Mouse (Mus musculus): Measurements from ENCODE around the gene Sept9. TPM values are rescaled to one million over a fixed set of nuclear protein-coding genes. Genes with fewer than 3 reads are reported as not detected.

The Sept9 gene
- total RNA-seq, 4 experiments from 2014 or later = 68.1 to 76.4 (median 71.0) TPM

DNA sequence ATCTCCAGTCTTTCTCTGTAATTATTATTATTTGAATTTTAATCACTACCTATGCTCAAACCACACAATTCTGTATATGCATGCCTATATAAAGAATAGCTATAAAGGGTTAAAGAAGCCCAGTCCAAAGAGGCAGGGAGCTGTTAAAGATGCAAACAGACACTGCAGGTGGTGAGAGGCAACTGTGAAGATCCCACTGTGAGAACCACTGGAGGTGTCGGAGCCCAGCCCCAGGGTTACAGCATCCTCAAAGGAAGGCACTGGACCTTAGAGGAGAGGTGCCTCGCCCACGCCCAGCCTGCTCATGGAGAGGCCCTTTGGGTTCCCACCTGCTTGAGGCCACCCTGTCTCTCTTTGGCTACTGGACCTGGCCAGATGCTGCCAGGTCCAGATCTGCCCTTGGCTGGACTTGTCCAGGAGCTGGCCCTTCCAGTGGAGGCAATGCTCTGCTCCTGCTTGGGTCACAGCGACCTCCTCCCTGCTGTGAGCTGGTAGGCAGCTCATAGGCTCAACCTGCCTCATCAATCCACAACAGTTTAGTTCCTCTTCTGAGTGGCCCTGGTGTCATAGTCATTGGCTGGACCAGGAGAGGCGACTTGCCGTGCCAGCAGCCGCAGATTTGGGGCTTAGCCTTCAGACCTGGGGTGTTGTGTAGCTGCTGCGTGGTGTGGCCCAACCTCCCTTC lies 45.7 kb downstream of the Sept9 start:
- no peak for DNase-seq (ENCODE audit: low spot score in 2 of 2)

DNA sequence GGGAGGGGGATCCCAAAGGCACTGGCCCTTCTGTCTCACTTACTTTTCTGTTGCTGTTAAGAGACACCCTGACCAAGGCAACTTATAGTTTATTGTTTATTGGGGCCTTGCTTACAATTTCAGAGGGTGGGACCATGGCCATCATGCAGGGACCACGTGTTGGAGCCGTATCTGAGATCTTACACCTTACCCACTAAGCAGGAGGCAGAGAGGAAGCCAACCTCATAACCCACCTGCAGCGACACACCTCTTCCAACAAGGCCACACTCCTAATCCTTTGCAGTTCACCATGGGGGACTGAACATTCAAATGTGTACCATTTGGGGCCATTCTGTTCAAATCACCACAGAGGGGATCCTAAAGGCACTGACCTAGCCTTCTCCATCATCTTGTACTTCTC lies 46.4 kb downstream of the Sept9 start:
- no peak for DNase-seq (ENCODE audit: low spot score in 2 of 2)

DNA sequence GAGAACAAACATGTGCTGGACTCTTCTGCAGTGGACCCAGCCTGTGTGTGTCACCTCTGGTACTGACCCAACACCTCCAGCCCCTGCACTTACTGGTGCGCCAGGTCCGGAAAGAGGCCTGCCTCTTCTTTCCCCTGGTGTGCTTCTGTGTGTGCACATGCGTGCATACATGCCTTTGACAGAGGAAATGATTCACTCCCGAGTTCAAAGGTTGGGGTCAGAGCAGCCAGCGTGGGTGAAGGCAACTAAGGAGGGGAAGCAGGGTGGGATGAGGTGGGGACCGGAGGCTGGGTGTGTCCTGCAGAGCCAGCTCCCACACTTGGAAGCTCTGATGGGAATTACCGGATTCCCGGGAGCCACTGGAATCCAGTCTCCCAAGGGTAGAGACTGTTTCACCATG lies 46.8 kb downstream of the Sept9 start:
- no peak for DNase-seq (ENCODE audit: low spot score in 2 of 2)

DNA sequence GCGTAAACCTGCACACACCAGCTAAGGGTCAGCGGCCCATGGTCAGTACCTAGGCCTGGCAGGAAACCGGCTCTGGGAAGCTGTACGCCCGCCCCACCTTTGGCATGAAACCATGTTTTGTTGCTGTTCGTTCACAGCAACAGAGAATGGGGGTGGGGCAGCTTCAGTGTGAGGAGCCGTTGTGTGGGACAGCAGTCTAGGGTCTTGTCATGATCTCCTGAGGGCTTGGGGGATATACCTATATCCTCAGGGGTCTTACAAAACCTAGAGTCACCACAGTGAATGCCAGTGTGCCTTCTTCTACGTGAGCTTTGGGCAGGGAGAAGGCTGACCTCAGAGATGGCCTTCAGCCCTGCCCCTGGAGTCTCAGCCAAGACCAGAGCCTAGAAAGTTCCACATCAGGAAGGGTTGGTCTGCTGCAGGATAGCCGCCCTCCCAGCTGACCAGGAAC lies 47.5 kb downstream of the Sept9 start:
- no peak for DNase-seq (ENCODE audit: low spot score in 2 of 2)

DNA sequence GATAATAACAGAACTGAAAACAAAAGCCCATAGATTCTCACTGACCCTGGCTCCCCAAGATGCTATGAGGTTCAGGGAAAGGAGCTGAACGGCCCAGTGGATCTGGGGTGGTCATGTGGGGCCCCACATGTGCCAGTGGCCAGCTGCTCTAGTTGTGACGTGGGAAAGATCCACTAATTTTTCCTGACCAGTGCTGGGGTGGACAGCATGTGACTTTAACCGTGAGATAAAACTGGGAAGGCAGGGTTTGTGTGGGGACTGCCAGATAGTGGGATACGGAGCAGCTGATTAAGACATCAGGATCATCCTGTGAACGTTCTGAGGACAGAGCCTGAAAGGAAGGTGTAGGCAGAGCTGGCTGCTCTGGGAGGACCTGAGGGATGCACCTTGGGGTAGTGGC lies 48.1 kb downstream of the Sept9 start:
- no peak for DNase-seq (ENCODE audit: low spot score in 2 of 2)

DNA sequence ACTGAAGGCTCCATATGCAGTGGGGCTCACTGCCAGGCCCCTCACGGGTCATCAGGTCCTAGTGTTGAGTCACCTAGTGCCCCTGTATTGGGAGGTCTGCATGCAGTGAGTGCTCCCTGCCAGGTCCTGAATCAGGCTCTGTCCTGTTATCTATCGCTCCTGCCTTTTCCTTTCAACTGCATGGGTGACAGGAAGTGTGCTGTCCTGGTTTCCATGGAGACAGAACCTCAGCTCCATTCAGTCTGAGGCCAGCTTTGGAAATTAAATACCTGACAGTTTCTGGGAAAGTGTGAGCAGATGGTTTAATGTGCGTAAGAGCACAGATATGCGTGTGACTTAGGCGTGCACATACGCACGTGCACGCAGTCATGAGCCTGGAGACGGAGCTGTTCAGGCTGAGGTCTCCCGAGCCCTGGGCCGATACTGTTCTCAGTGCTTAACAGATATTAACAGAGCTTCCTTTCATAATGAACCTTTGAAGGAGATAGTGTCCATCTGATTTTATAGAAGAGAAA lies 49.3 kb downstream of the Sept9 start:
- DNase-seq (ENCODE audit: low spot score in 2 of 2) = peak in 1 of 2 experiments; percentile 64

DNA sequence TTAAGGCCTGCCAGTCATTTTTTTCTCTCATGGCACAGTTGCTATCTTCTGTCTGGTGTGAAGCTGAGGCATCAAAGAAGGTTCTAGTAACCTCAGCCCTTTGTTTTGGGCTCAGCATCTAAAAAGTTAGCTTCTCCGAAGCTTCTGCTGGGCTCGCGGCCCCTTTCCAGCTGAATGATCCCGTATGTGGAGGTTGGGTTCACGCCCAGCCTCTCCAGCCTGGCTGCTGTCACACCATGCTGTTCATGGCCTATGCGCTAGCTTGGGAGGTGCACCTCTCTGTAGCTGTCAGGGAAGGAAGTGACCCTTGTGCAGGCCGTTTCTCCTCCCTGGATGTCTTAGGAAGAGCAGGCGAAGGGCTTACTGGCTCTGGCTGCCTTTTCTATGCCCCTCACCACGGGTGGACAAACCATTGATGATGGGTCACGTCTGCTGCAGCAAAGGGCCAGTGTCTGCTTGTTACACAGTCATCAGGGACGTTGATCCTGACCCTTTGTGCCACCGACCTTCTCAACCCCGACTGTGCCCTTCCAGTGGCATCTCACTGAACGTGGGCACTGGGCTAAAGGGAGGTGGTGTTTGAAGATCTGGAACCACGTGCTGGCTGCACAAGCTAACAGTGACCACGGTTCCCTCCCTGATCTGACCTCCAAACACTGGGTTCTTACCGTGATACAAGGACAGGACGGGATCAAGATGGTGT lies 50.0 kb downstream of the Sept9 start:
- DNase-seq (ENCODE audit: low spot score in 2 of 2) = no peak

DNA sequence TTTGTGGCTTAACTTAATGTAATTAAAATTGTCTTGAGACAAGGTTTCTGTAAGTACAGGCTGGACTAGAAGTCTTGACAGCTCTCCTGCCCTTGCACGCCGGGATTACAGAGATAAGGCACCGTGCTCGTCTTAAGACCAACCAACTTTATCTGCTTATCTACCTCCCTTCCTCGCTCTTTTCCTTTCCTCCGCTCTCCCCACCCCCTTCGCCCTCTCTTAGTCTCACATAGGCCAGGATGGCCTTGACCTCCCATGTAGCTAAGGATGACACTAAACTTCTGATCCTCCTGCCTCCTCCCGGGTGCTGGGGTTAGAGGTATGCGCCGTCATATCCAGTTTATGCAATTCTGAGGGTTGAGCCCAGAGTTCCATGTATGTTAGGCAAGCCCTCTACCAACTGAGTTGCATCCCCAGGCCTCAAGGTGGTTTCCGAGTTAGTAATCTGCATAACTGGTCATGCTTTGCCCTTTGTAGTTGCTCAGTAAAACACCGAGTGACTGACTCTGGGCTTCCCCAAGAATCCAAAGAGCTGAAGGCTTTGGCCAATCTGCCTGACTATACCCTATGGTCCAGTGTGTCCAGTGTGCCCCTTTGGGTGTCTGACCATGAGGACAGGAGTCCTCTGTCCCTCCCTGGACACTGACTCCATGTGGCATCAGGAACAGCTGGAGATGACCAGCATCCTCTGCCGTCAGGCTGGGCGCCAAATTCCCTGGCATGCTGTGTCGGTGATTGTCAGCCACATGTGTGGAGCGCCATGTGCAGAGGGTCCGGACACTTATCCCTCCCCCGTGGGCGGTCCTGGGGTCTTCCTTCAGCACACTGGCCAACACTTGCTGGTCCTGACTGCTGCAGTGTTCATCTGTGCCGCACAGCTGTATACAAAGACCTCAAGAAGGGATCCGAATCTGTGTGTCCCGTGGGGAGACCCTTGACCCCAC lies 50.8 kb downstream of the Sept9 start:
- DNase-seq (ENCODE audit: low spot score in 2 of 2) = no peak

DNA sequence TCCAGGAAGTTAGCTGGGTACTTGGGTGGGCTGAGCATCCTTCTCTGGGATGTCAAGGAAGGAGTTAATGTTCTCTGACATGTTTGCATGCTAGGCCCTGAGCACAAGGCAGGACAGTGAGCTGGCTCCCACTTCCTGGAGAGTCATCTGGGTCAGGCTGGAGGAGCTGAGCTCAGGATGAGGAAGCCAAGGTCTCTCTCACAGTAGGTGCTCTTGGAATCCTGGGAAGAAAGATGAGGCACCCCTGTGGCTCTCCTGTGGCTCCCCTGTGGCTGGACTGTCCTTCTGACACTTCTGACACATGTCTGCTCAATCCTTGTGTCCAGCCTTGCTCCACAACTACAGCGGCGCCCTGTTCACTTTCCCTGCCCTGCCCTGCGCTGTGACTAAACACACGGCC lies 52.3 kb downstream of the Sept9 start:
- DNase-seq (ENCODE audit: low spot score in 2 of 2) = no peak

DNA sequence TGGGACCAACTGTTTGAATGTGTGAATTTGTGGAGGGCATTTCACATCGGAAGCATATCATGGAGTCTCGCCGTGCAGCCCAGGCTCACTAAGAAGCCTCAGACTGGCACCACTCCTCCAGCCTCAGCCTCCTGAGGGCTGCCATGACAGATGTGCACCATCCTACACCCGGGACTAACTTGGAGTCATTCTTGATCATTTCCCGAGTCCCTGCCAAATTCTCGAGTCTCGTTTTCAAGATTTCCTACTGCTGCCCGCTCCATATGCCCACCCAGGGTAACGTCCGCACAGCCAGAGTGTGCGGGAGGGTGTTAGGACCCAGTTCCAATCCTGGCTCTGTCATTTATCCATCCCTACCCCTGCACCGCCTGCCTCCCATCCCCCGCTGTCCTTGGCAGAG lies 53.4 kb downstream of the Sept9 start:
- peak in 1 of 2 experiments; percentile 75 for DNase-seq (ENCODE audit: low spot score in 2 of 2)

DNA sequence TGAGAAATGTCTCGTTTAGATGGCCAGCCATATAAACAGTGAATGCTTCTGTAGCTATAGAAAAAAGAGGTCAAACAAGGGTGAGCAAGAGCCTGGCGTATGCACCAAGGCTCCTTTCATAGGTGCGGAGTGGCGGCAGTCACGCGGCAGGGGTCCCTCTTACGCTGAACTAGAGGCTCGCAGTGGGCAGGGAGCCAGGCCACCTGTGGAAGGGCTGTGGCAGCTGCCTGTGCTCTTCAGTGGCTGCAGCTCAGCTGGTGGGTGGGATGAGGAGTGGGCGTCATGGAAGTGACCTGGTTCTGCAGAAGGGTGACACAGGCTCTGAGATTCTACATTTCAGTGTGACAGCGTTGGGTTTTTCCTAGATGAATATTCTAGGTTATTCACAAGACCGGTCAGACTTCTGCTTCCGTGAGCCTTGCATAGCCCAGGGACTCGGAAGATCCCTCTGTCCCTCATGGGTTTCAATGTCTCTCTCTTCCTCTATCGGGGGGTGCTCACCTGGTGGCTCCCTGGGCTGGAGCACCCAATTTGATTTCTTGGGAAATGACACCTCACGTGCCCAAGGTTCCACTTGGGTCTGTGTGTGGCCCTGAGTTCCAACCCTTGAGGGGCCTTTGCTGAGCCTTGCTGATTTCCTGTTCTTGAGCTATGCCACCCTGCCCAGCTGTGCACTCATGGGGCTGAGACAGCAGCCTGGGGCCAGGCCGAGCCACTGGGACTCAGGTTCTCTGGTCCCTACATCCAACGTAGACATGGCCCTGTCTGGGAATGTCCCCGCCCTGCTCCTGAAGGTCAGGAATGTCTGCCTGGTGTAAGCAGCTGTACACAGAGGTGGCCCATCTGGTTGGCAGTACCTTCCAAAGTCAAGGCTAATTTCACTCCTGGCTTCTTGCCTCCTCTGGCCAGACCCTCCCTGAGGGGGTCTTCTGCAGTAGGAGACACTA lies 55.0 kb downstream of the Sept9 start:
- DNase-seq (ENCODE audit: low spot score in 2 of 2) = no peak

DNA sequence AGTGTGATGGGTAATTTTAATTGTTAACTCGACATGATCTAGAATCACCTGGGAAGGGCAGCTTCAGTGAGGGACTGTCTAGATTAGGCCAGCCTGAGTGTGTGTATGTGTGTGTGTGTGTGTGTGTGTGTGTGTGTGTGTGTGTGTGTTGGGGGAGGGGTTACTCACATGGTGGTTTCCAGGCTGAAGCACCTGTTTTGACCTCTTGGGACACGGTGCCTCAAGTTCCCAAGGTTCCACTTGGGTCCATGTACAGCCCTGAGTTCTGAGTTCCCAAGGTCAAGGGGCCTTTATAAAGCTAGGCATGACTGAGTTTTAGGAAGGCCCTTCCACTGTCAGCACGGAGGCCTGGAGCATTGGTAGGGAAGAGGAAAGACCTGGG lies 55.6 kb downstream of the Sept9 start:
- DNase-seq (ENCODE audit: low spot score in 2 of 2) = no peak

DNA sequence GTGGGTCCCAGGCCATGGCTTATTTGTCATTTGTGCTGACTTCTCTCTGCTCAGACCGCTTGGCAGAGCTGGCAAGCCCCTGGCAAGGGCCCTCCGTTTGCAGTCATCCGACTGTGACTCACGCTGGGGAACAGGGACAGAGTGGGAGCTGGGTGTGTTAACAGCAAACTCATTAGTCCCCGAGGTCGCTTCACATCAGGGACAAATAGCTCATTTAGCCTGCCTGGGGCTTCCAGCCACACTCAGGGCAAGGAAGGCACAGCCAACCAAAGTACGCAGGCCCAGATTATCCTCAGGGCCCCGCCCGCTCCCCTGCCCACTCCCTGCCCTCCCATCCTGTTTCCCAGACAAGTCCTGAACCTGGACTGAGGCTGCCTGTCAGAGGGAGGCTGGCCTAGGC lies 56.6 kb downstream of the Sept9 start:
- DNase-seq (ENCODE audit: low spot score in 2 of 2) = peak in 1 of 2 experiments; percentile 38

DNA sequence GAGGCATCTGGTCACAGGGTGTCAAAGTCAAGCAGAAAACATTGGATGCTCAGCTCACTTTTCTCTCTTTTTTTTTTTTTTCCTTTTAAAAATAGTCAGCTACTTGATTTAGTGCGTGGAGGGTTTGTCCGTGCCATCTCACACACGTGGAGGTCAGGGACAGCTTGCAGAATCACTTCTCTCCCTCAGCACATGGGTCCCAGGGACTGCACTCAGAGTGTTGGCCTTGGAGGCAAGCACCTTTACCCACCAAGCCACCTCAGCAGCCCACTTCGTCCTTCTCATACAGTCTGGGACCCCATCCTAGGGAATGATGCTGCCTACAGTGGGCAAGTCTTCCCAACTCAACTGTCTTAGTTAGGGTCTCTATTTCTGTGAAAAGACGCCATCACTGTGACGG lies 57.4 kb downstream of the Sept9 start:
- no peak for DNase-seq (ENCODE audit: low spot score in 2 of 2)

DNA sequence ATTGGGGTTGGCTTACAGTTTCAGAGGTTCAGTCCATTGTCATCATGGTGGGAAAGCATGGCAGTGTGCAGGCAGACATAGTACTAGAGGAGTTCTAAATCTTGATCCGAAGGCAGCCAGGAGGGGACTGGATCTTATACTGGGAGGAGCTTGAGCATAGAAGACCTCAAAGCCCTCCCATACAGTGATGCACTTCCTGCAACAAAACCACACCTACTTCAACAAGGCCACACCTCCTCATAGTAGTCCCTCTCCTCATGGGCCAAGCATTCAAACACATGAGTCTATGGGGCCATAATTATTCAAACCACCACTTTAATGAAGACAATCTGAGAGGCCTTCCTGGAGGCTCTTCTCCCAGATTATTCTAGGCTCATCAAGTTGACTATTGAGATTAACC lies 57.8 kb downstream of the Sept9 start:
- DNase-seq (ENCODE audit: low spot score in 2 of 2) = no peak

DNA sequence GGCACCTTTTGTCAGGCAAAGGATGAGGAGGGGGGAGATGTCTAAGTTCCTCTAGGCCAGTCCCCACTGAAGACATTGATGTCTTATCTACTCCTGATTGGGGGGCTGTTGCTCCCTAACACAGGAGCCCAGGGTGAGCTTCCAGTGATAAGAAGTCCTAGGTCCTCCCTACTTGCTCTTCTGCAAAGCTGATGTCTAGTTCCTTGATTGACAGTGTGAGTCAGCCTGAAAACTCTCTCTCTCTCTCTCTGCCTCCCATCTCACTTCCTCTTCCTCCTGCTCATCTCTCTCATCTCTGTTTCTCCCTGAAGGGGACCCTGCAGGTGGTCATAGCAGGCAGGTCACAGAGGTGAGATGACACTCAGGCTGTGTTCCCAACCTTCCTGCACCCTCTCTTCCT lies 58.4 kb downstream of the Sept9 start:
- no peak for DNase-seq (ENCODE audit: low spot score in 2 of 2)

DNA sequence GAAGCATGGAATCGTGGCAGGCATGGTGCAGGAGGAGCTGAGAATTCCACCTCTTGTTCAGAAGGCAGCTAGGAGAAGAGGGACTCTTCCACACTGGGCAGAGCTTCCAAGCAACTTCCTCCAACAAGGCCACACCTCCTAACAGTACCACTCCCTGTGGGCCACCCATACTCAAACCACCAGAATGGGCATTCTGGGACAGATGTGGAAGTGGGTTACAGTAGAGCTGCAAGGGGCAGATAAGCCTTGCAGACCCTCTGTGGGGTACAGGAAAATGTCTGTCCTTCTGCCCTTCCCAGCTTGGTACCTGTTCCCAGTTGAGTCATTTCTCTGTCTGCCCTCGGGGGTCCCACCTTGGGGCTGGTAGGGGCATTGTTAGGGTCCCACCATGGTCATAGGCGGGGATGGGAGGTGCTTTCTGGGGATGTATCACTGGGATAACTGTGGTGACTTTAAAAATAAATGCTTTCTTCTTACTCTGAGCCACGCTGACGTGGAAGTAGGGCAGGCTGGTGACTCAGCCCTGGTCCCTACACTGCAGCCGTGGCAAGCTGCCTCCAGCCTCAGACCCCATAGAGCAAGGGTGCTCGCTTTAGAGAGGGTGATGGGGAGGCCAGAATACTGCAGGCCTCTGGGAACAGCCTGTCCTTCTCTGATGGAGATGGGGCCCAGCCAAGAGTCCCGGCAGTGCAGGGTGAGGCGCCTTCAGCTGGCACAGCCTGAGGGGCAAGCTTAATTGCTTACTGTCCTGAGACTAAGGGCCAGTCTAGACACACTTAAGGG lies 59.9 kb downstream of the Sept9 start:
- no peak for DNase-seq (ENCODE audit: low spot score in 2 of 2)

DNA sequence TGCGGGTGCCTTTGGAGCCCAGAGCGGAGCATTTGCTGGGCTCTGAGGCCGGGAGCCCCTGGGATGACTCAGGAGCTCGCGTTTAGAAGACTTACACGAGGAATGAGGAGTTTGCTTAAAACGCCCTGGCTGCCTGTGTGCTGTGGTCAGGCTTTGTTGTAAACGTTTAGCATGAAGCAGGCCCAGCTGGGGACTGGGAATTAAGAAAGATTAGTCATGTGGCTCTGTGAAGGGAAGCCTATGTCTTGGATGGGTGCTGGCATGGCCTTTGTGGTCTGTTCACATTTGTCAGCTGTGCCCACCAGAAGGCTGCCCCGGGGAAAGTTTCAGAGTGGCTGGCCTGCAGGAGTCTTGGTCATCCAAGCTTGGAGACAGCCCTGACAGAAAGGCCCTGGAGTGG lies 61.2 kb downstream of the Sept9 start:
- no peak for DNase-seq (ENCODE audit: low spot score in 2 of 2)

DNA sequence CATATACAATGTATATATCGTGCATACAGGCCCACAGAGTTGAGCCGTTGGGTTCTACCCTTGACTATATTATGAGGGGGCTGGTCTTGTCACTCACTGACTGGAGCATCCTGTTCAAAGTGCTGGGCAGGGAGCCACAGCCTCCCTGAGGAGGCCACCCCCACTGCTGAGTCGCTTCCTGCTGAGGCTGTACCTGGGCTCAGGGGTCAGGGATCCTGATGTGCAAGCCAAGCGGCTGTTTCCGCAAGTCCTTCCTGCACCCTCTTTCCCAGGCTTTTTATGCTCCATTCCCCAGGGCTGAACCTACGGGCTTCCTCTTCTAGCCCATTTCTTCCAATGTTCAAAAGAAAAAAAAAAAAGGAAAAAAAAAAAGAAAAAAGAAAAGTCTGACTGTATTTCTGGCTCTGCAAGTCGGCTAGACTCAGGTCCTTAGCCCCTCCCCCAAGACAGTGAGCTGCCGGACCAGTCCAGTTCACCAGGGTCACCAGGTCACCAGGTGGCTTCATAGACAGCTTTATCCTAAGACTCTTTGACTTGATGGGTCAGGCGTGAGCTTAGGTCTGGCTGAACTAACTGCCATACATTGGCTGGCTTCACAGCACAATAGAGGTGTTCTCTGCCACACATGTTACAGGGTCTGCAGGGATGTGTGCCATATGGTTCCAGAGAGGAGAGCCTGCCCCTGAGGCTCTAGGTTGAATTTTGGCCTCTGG lies 63.8 kb downstream of the Sept9 start:
- DNase-seq (ENCODE audit: low spot score in 2 of 2) = no peak

Measured in left cerebral cortex, adult 8-10 months (tissue).